Mouse (Mus musculus): Measurements from ENCODE around the gene Dcdc2c. TPM values are rescaled to one million over a fixed set of nuclear protein-coding genes. Genes with fewer than 3 reads are reported as not detected.

Gene Dcdc2c
- not detected in 2 replicates for polyA plus RNA-seq (2012; rRNA removed)
- polyA plus RNA-seq (2014; fragmentation: Nextera tagmentation; extraction: Ambion mirVana): not detected in 2 replicates

DNA sequence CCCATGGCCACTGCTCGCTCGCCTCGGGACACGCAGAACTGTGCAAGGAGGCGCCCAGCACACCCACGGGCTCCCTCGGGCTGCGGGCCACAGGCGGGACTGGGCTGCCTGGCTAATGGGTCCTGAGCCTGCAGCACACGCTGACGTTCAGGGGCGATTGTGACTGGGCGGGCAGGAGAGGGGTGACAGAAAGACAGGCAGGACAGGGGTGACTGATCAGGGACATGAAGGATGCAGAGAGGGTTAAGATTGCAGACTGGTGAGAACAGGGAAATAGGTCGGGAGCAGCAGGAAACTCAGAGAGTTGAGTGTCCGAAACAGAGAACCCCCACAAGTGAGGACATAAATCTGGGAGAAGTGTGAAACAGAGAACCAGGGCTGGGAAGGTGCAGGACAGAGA lies at the start of gene Dcdc2c:
TSS of gene Dcdc2c (minus strand) at position 101 of the 400 bp plus-strand sequence.
- Histone ChIP-seq H3K9ac (replicated peaks) (no peak within 1 kb of the TSS), H3K4me2 (ENCODE audit: low read depth) (no peak within 1 kb of the TSS), H3K4me1 (replicated peaks; ENCODE audit: control insufficient read depth in 2 of 2, insufficient read depth in 2 of 2, low read length in 1 of 2) (no peaks in the 10 kb centered on the region), H3K36me3 (replicated peaks; ENCODE audit: control insufficient read depth, insufficient read depth, low read depth) (no peaks in the 10 kb centered on the region), H3K27ac (no peak within 1 kb of the TSS), H3K27me3 (ENCODE audit: control insufficient read depth, insufficient read depth, low read length) (no peaks in the 10 kb centered on the region), H3K9me3 (ENCODE audit: control insufficient read depth, low read length) (no peaks in the 10 kb centered on the region), H3K4me3 (ENCODE audit: insufficient read depth in 1 of 2, low read depth in 2 of 2, low read length in 2 of 2) (no peak within 1 kb of the TSS)
- no peak for ATAC-seq (ENCODE audit: insufficient read depth)
- TF ChIP-seq EP300 (IDR thresholded peaks at IDR 0.05; ENCODE audit: low read depth): no peak
- TF ChIP-seq CTCF (IDR thresholded peaks at IDR 0.05; ENCODE audit: low read depth): no peak
- DNase-seq (ENCODE audit: low read depth in 3 of 3, low spot score in 3 of 3): no peak
- WGBS (ENCODE audit: insufficient replicate concordance): 52% methylated on average over 15 of the region's 15 CpGs

DNA sequence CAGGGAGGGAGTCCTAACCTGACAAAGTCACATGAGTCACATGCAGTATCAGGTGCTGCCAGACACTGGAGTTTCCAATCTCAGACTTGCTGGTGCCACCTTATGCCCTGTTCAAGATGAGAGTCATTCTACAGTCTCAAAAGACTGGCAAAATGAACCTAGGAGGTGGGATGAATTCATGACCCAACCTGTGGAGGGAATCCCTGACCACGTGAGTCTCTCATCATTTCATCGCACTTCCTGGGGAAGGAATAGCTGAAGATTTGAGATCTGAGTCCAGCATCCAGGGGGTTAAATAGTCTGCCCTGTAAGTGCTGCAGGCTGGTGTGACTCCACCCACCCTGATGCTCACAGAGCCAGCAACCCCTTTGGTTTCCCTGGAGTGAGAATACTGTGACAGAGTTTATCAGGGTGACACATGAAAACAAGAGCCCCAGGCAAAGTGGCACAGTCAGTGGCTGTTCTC lies 46.4 kb upstream of the Dcdc2c start:
- H3K9me3 ChIP-seq (ENCODE audit: control insufficient read depth, low read length): no peaks in the 10 kb centered on the region
- TF ChIP-seq EP300 (IDR thresholded peaks at IDR 0.05; ENCODE audit: low read depth) (no peak), CTCF (IDR thresholded peaks at IDR 0.05; ENCODE audit: low read depth) (no peak)
- ATAC-seq (ENCODE audit: insufficient read depth) (no peak), DNase-seq (ENCODE audit: low read depth in 3 of 3, low spot score in 3 of 3) (no peak)
- WGBS (ENCODE audit: insufficient replicate concordance): 35% methylated on average over 2 of the region's 2 CpGs
- no peak overlapping the region for H3K4me3 ChIP-seq (ENCODE audit: insufficient read depth in 1 of 2, low read depth in 2 of 2, low read length in 2 of 2)
- no peak overlapping the region for H3K9ac ChIP-seq (replicated peaks)
- H3K4me1 ChIP-seq (replicated peaks; ENCODE audit: control insufficient read depth in 2 of 2, insufficient read depth in 2 of 2, low read length in 1 of 2): no peaks in the 10 kb centered on the region
- H3K36me3 ChIP-seq (replicated peaks; ENCODE audit: control insufficient read depth, insufficient read depth, low read depth): no peaks in the 10 kb centered on the region
- no peak overlapping the region for H3K27ac ChIP-seq
- no peaks in the 10 kb centered on the region for H3K27me3 ChIP-seq (ENCODE audit: control insufficient read depth, insufficient read depth, low read length)
- H3K4me2 ChIP-seq (ENCODE audit: low read depth): no peak overlapping the region

DNA sequence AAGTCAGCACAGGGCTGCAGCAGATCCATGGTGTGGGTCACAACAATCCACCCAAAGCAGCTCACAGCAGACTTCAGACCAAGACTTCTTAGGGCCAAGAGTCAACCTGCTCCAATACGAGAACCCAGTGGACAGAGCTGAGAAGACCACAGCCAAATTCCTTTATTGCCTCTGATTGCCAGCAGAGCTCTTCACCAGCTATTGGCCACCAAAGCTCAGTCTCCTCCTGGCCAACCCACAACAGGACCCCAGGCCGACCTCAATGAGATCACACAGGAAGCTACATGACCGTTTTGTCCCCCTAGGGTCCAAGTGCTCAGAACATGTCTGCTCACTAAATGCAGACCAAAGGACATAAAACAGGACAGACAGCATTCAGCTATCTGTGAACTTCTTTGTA lies 45.9 kb upstream of the Dcdc2c start:
- WGBS (ENCODE audit: insufficient replicate concordance): 32% methylated on average over 3 of the region's 3 CpGs
- DNase-seq (ENCODE audit: low read depth in 3 of 3, low spot score in 3 of 3): no peak

DNA sequence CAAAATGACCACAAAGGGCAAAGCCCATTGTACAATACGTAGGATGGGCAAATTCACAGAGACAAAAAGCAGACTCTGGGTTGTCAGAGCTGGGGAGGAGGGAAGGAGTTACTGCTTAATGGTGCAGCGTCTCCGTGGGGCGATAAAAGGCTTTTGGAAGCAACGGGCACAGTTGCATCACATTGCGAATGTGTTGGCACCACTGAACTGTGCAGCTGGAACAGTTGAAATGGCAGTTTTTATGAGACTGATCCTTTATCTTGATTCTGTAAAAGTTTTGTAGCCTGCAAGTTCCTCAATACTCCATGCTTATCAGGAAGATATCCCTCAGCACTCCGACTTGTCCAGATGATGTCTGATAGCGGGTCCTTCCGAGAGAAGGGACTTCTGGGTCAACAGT lies 45.5 kb upstream of the Dcdc2c start:
- Histone ChIP-seq H3K4me2 (ENCODE audit: low read depth) (no peak overlapping the region), H3K4me1 (replicated peaks; ENCODE audit: control insufficient read depth in 2 of 2, insufficient read depth in 2 of 2, low read length in 1 of 2) (no peaks in the 10 kb centered on the region), H3K4me3 (ENCODE audit: insufficient read depth in 1 of 2, low read depth in 2 of 2, low read length in 2 of 2) (no peak overlapping the region), H3K9me3 (ENCODE audit: control insufficient read depth, low read length) (no peaks in the 10 kb centered on the region), H3K9ac (replicated peaks) (no peak overlapping the region), H3K27me3 (ENCODE audit: control insufficient read depth, insufficient read depth, low read length) (no peaks in the 10 kb centered on the region), H3K27ac (no peak overlapping the region), H3K36me3 (replicated peaks; ENCODE audit: control insufficient read depth, insufficient read depth, low read depth) (no peaks in the 10 kb centered on the region)
- WGBS (ENCODE audit: insufficient replicate concordance): 59% methylated on average over 9 of the region's 9 CpGs
- no peak for DNase-seq (ENCODE audit: low read depth in 3 of 3, low spot score in 3 of 3)
- TF ChIP-seq EP300 (IDR thresholded peaks at IDR 0.05; ENCODE audit: low read depth) (no peak), CTCF (IDR thresholded peaks at IDR 0.05; ENCODE audit: low read depth) (no peak)
- ATAC-seq (ENCODE audit: insufficient read depth): no peak

More for the DNA sequence above, 45.9 kb upstream of the Dcdc2c start:
- Histone ChIP-seq H3K4me3 (ENCODE audit: insufficient read depth in 1 of 2, low read depth in 2 of 2, low read length in 2 of 2) (no peak overlapping the region), H3K4me2 (ENCODE audit: low read depth) (no peak overlapping the region), H3K27ac (no peak overlapping the region), H3K9ac (replicated peaks) (no peak overlapping the region), H3K36me3 (replicated peaks; ENCODE audit: control insufficient read depth, insufficient read depth, low read depth) (no peaks in the 10 kb centered on the region), H3K27me3 (ENCODE audit: control insufficient read depth, insufficient read depth, low read length) (no peaks in the 10 kb centered on the region), H3K9me3 (ENCODE audit: control insufficient read depth, low read length) (no peaks in the 10 kb centered on the region), H3K4me1 (replicated peaks; ENCODE audit: control insufficient read depth in 2 of 2, insufficient read depth in 2 of 2, low read length in 1 of 2) (no peaks in the 10 kb centered on the region)
- TF ChIP-seq CTCF (IDR thresholded peaks at IDR 0.05; ENCODE audit: low read depth) (no peak), EP300 (IDR thresholded peaks at IDR 0.05; ENCODE audit: low read depth) (no peak)
- no peak for ATAC-seq (ENCODE audit: insufficient read depth)

DNA sequence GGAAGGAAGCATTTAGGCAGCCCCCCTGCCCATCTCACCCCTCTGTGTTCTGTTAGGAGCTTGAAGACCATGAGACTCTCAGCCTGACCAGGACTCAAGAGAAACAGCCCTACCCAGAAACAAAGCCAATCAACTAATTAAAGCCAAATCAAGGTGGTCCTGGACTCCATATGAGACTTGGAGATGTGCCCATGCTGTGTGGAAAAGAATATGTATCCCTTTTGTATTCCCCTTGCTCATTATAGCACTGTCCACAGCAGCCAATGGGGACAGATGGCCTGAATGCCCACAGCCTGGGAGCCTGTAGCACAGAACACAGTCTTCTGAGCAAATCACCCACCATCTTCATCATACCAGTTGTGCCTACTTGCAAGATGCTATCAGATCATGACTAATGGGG lies 44.7 kb upstream of the Dcdc2c start:
- Histone ChIP-seq H3K4me3 (ENCODE audit: insufficient read depth in 1 of 2, low read depth in 2 of 2, low read length in 2 of 2) (no peak overlapping the region), H3K27ac (no peak overlapping the region), H3K27me3 (ENCODE audit: control insufficient read depth, insufficient read depth, low read length) (no peaks in the 10 kb centered on the region), H3K36me3 (replicated peaks; ENCODE audit: control insufficient read depth, insufficient read depth, low read depth) (no peaks in the 10 kb centered on the region), H3K4me1 (replicated peaks; ENCODE audit: control insufficient read depth in 2 of 2, insufficient read depth in 2 of 2, low read length in 1 of 2) (no peaks in the 10 kb centered on the region), H3K9me3 (ENCODE audit: control insufficient read depth, low read length) (no peaks in the 10 kb centered on the region), H3K9ac (replicated peaks) (no peak overlapping the region), H3K4me2 (ENCODE audit: low read depth) (no peak overlapping the region)
- TF ChIP-seq CTCF (IDR thresholded peaks at IDR 0.05; ENCODE audit: low read depth): no peak
- TF ChIP-seq EP300 (IDR thresholded peaks at IDR 0.05; ENCODE audit: low read depth): no peak
- ATAC-seq (ENCODE audit: insufficient read depth) (no peak), DNase-seq (ENCODE audit: low read depth in 3 of 3, low spot score in 3 of 3) (no peak)

Measured in liver, embryonic 14.5 days (tissue).